Mouse (Mus musculus): Measurements from ENCODE around the gene Lrrc20. TPM values are rescaled to one million over a fixed set of nuclear protein-coding genes. Genes with fewer than 3 reads are reported as not detected.

Lrrc20 gene
- polyA plus RNA-seq, 1 experiment from 2014 or later: 14.3 TPM

DNA sequence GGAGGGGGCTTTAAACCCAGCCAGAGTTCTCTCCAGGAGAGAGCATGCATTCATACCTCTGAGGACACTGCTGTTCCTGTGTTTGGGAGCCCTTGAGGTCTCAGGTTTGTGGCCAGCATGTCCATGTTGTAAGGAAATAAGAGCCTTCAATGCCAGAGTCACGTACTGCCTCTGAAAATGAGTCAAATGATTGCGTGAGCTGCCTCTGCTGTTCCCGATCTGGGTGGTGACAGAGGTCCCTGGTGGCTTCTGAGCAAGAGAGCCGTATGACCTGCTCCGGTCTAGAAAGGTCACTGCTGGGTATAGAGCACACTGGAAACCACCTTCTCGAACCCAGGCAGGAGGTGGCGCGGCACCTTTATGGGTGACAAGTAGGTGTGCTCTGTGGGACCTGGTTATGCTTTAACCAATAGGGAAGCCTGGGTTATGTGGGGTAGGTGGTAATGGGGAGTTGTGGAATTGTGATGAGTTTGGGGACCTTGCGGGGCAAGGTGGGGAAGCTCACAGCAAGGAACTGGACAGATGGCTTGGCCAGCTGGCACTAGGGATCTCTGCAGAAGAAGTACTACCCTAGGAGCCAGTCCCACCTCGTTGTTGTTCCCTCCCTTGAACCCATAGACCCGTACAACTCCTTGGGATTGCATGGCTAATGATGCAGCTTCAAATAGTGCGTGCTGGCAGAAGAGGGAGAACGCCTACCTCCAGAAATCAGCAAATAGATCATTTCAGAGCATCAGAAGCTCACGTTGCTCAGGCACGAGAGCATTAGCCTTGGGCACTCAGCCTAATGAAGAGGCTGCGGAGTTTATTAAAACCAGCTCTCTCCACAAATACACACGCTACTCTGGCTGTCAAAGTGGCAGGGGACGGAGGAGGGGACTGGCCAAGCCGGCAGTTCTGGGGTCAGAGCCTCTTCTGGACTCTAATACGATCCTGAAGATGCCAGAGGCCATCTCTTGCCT lies 24.2 kb downstream of the Lrrc20 start:
- Histone ChIP-seq H3K27ac (replicated peaks) (no peak overlapping the region), H3K4me2 (replicated peaks) (no peak overlapping the region), H3K27me3 (no peaks in the 10 kb centered on the region), H3K9ac (replicated peaks) (no peak overlapping the region), H3K9me3 (no peaks in the 10 kb centered on the region), H3K4me1 (peaks cover 15% of the 10 kb centered on the region), H3K36me3 (no peaks in the 10 kb centered on the region), H3K4me3 (no peak overlapping the region)
- WGBS: 84% methylated on average over 20 of the region's 20 CpGs
- no peak for ATAC-seq (ENCODE audit: low FRiP score, low read depth)

DNA sequence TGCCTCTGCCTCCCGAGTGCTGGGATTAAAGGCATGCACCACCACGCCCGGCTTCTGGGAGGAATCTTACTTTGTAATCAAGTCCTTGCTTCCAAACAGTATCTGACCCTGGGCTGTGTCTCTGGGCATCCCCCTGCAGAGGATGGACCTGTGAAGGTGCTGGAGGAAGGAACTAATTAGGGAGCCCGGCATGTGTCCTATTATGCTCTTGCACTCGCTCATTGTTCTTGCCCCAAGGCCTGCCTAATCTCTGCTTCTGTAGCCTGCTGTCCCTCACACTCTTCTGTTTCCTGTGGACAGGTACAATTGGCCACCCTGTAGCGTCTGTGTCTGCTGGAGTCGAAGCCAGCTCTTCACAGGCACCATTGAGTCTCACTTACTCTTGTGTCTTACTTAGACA lies 25.2 kb downstream of the Lrrc20 start:
- Histone ChIP-seq H3K4me1 (peaks cover 7% of the 10 kb centered on the region), H3K9ac (replicated peaks) (no peak overlapping the region), H3K36me3 (no peaks in the 10 kb centered on the region), H3K4me2 (replicated peaks) (no peak overlapping the region), H3K4me3 (no peak overlapping the region), H3K27me3 (no peaks in the 10 kb centered on the region), H3K27ac (replicated peaks) (no peak overlapping the region), H3K9me3 (no peaks in the 10 kb centered on the region)
- 50% methylated on average over 7 of the region's 7 CpGs for WGBS
- no peak for ATAC-seq (ENCODE audit: low FRiP score, low read depth)

DNA sequence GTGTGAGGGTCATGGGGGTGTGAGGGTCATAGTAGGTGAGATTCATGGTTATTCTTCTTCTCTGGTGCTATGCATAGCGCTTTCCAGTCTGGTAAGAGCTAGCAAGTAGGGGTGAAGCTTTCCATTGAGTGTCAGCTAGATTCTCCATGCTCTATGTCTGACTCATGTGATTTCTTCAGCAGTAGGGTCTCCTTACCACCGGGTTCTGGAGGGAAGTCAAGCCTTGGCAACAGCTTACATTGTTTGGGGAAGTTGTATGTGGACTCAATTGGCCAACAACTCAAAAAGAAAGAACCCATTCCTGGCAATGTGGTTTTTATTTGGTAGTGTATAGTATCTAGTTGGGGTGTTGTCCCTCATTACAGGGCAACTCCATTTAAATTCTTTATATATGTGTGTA lies 28.5 kb downstream of the Lrrc20 start:
- no peak for ATAC-seq (ENCODE audit: low FRiP score, low read depth)
- Histone ChIP-seq H3K9me3 (no peaks in the 10 kb centered on the region), H3K9ac (replicated peaks) (no peak overlapping the region), H3K4me2 (replicated peaks) (no peak overlapping the region), H3K36me3 (no peaks in the 10 kb centered on the region), H3K4me1 (no peaks in the 10 kb centered on the region), H3K27ac (replicated peaks) (no peak overlapping the region), H3K27me3 (no peaks in the 10 kb centered on the region), H3K4me3 (no peak overlapping the region)
- 82% methylated on average over 2 of the region's 2 CpGs for WGBS

DNA sequence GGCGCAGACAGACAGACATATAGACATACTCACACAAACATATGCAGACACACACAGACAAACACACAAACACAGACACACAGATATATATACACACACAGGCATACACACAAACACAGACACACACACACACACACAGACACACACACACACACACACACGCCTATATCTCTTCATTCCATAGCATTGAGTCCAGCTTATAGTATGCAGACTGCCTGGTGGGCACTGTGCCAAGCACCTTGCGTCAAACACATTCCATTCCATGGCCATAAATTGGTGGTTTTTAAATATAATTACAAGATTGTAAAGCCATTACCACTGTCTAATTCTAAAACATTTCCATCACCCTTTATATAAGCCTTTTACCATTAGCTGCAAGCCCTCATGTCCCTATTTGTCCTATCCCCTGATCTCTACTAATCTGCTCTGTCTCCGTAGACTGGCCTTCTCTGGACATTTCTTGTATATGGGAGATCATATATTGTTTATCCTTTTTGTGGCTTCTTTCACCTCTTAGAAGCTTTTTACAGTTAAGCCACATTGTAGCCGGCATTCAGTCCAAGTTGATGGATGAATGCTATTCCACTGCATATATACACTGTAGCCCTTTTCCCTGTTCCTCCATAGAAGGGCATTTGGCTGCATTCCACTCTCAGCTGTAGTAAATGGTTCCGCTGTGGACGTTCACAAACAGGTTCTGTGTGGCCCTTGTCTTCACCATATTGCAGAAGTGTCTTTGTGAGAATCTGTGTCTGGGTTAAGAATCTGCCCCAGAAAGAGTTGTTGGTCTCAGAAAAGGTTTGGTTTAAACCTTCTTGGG lies 31.0 kb downstream of the Lrrc20 start:
- no peak overlapping the region for H3K4me3 ChIP-seq
- no peaks in the 10 kb centered on the region for H3K36me3 ChIP-seq
- ATAC-seq (ENCODE audit: low FRiP score, low read depth): no peak
- no peak overlapping the region for H3K27ac ChIP-seq (replicated peaks)
- no peaks in the 10 kb centered on the region for H3K9me3 ChIP-seq
- WGBS: 91% methylated on average over 7 of the region's 7 CpGs
- H3K4me2 ChIP-seq (replicated peaks): no peak overlapping the region
- peaks cover 7% of the 10 kb centered on the region; the same call in 1 of the 2 replicates for H3K4me1 ChIP-seq
- no peak overlapping the region for H3K9ac ChIP-seq (replicated peaks)
- no peaks in the 10 kb centered on the region for H3K27me3 ChIP-seq

DNA sequence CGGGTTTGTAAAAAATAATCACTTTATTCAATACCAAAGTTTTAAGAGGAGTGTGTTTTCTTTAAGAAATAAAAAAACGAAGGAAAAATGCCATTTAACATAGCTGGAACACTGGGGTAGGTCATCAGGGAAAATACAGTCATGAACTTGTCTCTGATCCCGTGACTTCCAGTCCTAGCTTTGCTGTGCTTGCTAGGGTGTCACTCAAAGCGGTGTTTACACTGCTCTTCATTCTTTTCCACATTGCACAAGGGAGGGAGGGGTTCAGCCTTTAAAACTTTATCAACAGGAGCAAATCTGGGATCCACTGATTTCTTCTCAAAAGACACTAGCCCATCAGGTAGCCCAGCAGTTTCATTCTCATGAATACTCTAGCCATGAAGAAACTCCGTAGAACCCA lies 34.3 kb downstream of the Lrrc20 start:
- no peak overlapping the region for H3K4me3 ChIP-seq
- no peak overlapping the region for H3K9ac ChIP-seq (replicated peaks)
- WGBS: 81% methylated on average over 5 of the region's 5 CpGs
- no peaks in the 10 kb centered on the region for H3K36me3 ChIP-seq
- H3K4me1 ChIP-seq: peaks cover 10% of the 10 kb centered on the region; the same call in 1 of the 2 replicates
- no peaks in the 10 kb centered on the region for H3K9me3 ChIP-seq
- ATAC-seq (ENCODE audit: low FRiP score, low read depth): no peak
- no peaks in the 10 kb centered on the region for H3K27me3 ChIP-seq
- no peak overlapping the region for H3K27ac ChIP-seq (replicated peaks)
- H3K4me2 ChIP-seq (replicated peaks): no peak overlapping the region

DNA sequence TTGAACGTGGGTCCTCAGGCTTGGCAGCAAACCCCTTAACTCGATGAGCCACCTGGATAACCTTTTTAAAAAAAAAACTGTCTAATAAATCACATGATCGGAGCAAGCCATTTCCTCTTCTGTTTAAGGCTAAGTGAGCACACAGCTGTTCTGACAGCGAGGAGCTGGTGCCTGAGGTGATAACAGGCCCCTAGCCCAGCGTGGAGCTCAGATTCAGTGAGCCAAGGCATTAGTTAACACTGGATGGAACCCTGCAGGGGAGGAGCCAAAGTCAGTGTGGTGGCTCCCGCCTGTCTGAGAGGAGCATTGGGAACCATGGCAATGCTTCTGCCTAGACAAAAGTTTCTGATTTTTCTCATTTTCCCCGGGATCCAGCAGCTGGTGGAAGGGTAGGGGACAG lies 35.2 kb downstream of the Lrrc20 start:
- H3K4me2 ChIP-seq (replicated peaks): no peak overlapping the region
- 38% methylated on average over 7 of the region's 7 CpGs for WGBS
- no peak overlapping the region for H3K4me3 ChIP-seq
- no peak overlapping the region for H3K27ac ChIP-seq (replicated peaks)
- H3K4me1 ChIP-seq: peaks cover 10% of the 10 kb centered on the region; the same call in 1 of the 2 replicates
- no peak overlapping the region for H3K9ac ChIP-seq (replicated peaks)
- no peak for ATAC-seq (ENCODE audit: low FRiP score, low read depth)
- H3K27me3 ChIP-seq: 0 out of 2 replicates have a peak, but pooled peaks cover 3% of the 10 kb centered on the region
- H3K36me3 ChIP-seq: no peaks in the 10 kb centered on the region
- no peaks in the 10 kb centered on the region for H3K9me3 ChIP-seq

DNA sequence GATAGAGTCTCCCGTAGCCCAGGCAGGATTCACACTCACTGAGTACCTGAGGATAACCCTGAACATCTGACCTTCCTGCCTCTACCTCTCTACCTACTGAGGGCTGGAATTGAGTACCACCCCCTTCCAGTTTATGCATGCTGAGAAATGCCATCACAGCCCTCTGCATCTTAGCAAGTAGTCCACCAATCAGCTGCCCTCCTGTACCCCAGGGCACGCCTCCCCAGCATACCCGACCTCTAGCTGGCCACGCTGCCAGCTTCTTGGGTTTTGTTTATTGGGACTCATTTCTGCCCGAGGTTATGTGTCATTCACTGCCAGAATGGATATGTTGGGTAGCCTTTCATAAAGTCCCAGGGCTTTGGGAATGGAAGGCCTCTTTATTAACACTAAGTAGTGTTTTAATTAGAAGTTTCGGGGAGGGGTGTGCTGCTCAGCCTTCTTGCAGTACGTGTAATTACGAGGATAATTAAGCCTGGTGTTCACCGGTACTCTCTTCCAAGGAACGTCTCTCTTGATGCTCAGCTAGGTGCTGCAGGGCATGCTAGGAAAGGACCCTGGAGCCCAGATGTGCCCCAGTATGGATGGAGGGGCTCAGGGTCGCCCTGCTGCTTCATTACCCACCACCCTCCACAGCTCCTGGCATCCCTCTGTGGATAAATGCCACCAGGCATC lies 36.8 kb downstream of the Lrrc20 start:
- Histone ChIP-seq H3K9ac (replicated peaks) (no peak overlapping the region), H3K9me3 (no peaks in the 10 kb centered on the region), H3K4me3 (no peak overlapping the region), H3K27me3 (0 out of 2 replicates have a peak, but pooled peaks cover 5% of the 10 kb centered on the region), H3K27ac (replicated peaks) (no peak overlapping the region), H3K36me3 (no peaks in the 10 kb centered on the region), H3K4me1 (peaks cover 16% of the 10 kb centered on the region), H3K4me2 (replicated peaks) (no peak overlapping the region)
- 78% methylated on average over 11 of the region's 11 CpGs for WGBS
- no peak for ATAC-seq (ENCODE audit: low FRiP score, low read depth)

DNA sequence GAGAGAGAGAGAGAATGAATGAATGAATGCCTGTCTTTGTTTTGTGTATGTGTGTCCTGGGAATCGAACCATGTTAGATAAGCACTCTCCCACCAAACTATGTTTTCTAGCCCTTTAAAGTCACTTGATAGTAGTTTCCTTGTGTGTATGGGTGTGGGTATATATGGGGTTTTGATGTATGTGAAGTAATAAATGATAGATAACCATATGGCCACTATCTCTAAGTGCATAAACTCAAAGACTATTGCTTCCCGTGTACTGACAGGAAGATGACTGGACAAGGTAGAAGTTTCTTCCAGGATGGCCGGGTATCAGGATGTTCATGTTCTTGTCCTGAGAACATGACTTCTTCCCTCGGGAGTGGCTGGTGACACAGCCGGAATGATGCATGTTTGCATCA lies 41.3 kb downstream of the Lrrc20 start:
- no peaks in the 10 kb centered on the region for H3K9me3 ChIP-seq
- WGBS: 83% methylated on average over 5 of the region's 5 CpGs
- no peak for ATAC-seq (ENCODE audit: low FRiP score, low read depth)
- H3K27me3 ChIP-seq: 0 out of 2 replicates have a peak, but pooled peaks cover 5% of the 10 kb centered on the region
- no peak overlapping the region for H3K4me3 ChIP-seq
- H3K9ac ChIP-seq (replicated peaks): no peak overlapping the region
- no peak overlapping the region for H3K27ac ChIP-seq (replicated peaks)
- no peaks in the 10 kb centered on the region for H3K36me3 ChIP-seq
- H3K4me1 ChIP-seq: peaks cover 19% of the 10 kb centered on the region
- no peak overlapping the region for H3K4me2 ChIP-seq (replicated peaks)

DNA sequence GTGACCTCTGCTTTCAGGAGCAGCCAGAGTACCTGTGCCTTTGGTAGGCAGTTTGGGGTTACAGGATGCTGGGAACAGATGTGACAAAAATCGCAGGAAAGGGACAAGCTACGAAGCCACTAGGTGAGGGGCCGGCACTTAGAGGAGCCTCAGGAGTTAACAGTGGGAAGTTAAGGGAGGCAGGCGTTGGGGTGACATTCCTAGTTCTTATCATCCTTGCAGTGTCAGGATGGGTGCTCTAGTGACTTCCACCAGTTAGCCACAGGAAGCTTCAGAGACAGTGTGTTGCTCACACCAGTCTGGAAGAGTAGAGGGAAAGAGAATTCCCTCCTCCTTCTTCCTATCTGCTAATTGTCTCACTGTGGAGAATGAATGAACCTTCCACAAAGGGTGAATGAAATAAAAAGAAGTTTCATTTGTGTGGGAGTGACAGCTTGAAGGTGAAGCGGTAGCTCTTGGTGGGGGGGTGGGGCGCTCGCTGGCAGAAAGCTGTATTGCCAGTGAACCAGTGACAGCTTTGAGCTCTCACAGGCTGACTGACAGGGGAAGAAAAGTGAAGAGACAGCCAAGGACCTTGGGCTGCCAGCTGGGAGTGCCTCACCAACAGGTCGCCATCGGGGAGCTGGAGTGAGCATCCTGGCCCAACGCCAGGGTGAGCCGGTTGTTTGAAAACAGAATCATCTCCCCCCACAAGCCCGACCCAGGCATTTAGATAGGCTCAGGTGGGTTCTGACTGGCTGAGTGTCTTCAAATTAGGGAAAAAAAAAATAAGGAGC lies 41.9 kb downstream of the Lrrc20 start:
- H3K36me3 ChIP-seq: no peaks in the 10 kb centered on the region
- H3K27me3 ChIP-seq: 0 out of 2 replicates have a peak, but pooled peaks cover 5% of the 10 kb centered on the region
- ATAC-seq (ENCODE audit: low FRiP score, low read depth): no peak; the same call in 1 of the 2 replicates
- H3K4me2 ChIP-seq (replicated peaks): no peak overlapping the region; the same call in 1 of the 2 replicates
- no peak overlapping the region for H3K4me3 ChIP-seq
- no peaks in the 10 kb centered on the region for H3K9me3 ChIP-seq
- no peak overlapping the region for H3K9ac ChIP-seq (replicated peaks)
- WGBS: 52% methylated on average over 12 of the region's 12 CpGs
- H3K27ac ChIP-seq (replicated peaks): no peak overlapping the region
- H3K4me1 ChIP-seq: peaks cover 18% of the 10 kb centered on the region

DNA sequence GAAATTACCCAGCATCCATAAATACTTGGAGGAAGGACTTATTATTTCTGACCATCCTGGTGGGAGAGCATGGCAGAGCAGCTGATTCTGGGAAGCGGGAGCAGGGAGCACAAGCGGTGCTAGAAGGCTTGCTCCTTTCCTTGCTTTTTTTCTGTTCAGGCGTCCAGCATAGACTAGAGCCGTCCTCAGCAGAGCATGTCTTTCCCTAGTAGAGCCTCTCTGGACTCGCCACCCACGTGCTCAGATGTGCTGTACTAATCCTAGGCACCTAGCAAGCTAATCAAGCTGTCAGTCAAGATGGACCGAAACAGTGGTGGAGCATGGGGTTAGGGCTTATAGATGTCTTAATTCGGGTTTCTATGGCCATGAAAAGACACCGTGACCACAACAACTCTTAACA lies 42.7 kb downstream of the Lrrc20 start:
- no peak for ATAC-seq (ENCODE audit: low FRiP score, low read depth)
- Histone ChIP-seq H3K27me3 (0 out of 2 replicates have a peak, but pooled peaks cover 5% of the 10 kb centered on the region), H3K9me3 (no peaks in the 10 kb centered on the region), H3K4me1 (peaks cover 18% of the 10 kb centered on the region), H3K4me3 (no peak overlapping the region), H3K27ac (replicated peaks) (no peak overlapping the region), H3K9ac (replicated peaks) (no peak overlapping the region), H3K4me2 (replicated peaks) (no peak overlapping the region), H3K36me3 (no peaks in the 10 kb centered on the region)
- 71% methylated on average over 9 of the region's 9 CpGs for WGBS

DNA sequence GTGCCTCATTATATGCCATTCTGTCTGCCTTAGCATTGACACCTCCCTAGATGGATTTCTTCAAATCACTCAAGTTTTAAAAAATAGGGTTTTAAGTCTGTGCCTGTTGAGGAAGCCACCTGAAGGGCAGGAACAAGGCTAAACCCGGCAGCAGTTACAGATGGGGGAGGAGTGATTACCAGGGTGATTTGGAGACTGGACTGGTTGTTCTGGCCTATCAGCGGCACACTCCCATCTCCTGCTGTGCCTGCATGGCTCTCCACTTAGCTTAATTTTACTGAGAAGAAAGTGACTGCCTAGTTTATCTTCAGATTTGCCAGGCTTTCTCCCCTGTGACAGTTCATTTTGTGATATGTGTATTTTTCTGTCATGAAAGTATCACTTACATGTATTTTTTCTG lies 43.9 kb downstream of the Lrrc20 start:
- Histone ChIP-seq H3K9me3 (no peaks in the 10 kb centered on the region), H3K27me3 (0 out of 2 replicates have a peak, but pooled peaks cover 5% of the 10 kb centered on the region), H3K9ac (replicated peaks) (no peak overlapping the region), H3K27ac (replicated peaks) (no peak overlapping the region), H3K36me3 (no peaks in the 10 kb centered on the region), H3K4me2 (replicated peaks) (no peak overlapping the region), H3K4me3 (no peak overlapping the region), H3K4me1 (peaks cover 18% of the 10 kb centered on the region)
- 59% methylated on average over 2 of the region's 2 CpGs for WGBS
- ATAC-seq (ENCODE audit: low FRiP score, low read depth): no peak

All from midbrain, embryonic 12.5 days (tissue).